Mouse (Mus musculus): ENCODE results near the gene Dbx2. TPM values are rescaled to one million over a fixed set of nuclear protein-coding genes. Genes with fewer than 3 reads are reported as not detected.

The Dbx2 gene
- polyA plus RNA-seq, 1 experiment from 2014 or later, result not detected

- no peak for ATAC-seq (ENCODE audit: low read depth)
- Histone ChIP-seq H3K27ac (ENCODE audit: low read length) (no peak overlapping the region), H3K4me1 (replicated peaks; ENCODE audit: control insufficient read depth, insufficient read depth, low read length) (no peaks in the 10 kb centered on the region), H3K9me3 (ENCODE audit: control insufficient read depth, low read length) (no peaks in the 10 kb centered on the region), H3K36me3 (ENCODE audit: control insufficient read depth, insufficient read depth, low read length) (no peaks in the 10 kb centered on the region), H3K27me3 (ENCODE audit: control insufficient read depth, insufficient read depth, low read depth, low read length) (no peaks in the 10 kb centered on the region; the same call in 1 of the 2 replicates), H3K4me3 (ENCODE audit: low read length) (no peak overlapping the region), H3K9ac (ENCODE audit: low read length) (no peak overlapping the region), H3K4me2 (ENCODE audit: low read depth, low read length) (no peak overlapping the region)
- 27% methylated on average over 11 of the region's 11 CpGs for WGBS
Observed at GRCm38 (mm10) chr15:95640347-95640746, 15.4 kb downstream of the Dbx2 start.

DNA sequence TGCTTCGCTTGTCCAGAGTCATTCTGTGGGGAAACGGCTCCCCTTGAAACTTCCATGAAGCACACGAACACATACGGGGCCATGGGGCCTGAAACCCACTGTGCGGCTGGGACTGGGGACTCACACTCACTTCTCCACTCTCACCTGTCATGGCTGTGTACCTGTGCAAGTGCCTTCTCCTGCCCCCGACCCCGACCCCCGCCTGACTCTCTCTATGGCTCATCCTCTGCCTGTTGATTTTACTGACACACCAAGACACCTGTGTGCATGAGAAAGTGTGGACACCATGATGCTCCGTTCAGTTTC is 16.0 kb downstream of the Dbx2 start:
- H3K4me2 ChIP-seq (ENCODE audit: low read depth, low read length), result no peak overlapping the region
- no peaks in the 10 kb centered on the region for H3K4me1 ChIP-seq (replicated peaks; ENCODE audit: control insufficient read depth, insufficient read depth, low read length)
- ATAC-seq (ENCODE audit: low read depth), result no peak
- H3K27ac ChIP-seq (ENCODE audit: low read length), result no peak overlapping the region
- H3K27me3 ChIP-seq (ENCODE audit: control insufficient read depth, insufficient read depth, low read depth, low read length), result no peaks in the 10 kb centered on the region; the same call in 1 of the 2 replicates
- H3K36me3 ChIP-seq (ENCODE audit: control insufficient read depth, insufficient read depth, low read length), result no peaks in the 10 kb centered on the region
- H3K4me3 ChIP-seq (ENCODE audit: low read length), result no peak overlapping the region
- H3K9me3 ChIP-seq (ENCODE audit: control insufficient read depth, low read length), result no peaks in the 10 kb centered on the region
- no peak overlapping the region for H3K9ac ChIP-seq (ENCODE audit: low read length)
- WGBS, result 69% methylated on average over 9 of the region's 9 CpGs

- H3K27ac ChIP-seq (ENCODE audit: low read length), result no peak overlapping the region
- no peaks in the 10 kb centered on the region for H3K4me1 ChIP-seq (replicated peaks; ENCODE audit: control insufficient read depth, insufficient read depth, low read length)
- ATAC-seq (ENCODE audit: low read depth), result no peak
- 86% methylated on average over 20 of the region's 20 CpGs for WGBS
- H3K9me3 ChIP-seq (ENCODE audit: control insufficient read depth, low read length), result no peaks in the 10 kb centered on the region
- H3K4me3 ChIP-seq (ENCODE audit: low read length), result no peak overlapping the region
- no peak overlapping the region for H3K9ac ChIP-seq (ENCODE audit: low read length)
- no peaks in the 10 kb centered on the region for H3K36me3 ChIP-seq (ENCODE audit: control insufficient read depth, insufficient read depth, low read length)
- H3K27me3 ChIP-seq (ENCODE audit: control insufficient read depth, insufficient read depth, low read depth, low read length), result no peaks in the 10 kb centered on the region; the same call in 1 of the 2 replicates
- no peak overlapping the region for H3K4me2 ChIP-seq (ENCODE audit: low read depth, low read length)
Observed at GRCm38 (mm10) chr15:95639115-95639828, 16.5 kb downstream of the Dbx2 start.

DNA sequence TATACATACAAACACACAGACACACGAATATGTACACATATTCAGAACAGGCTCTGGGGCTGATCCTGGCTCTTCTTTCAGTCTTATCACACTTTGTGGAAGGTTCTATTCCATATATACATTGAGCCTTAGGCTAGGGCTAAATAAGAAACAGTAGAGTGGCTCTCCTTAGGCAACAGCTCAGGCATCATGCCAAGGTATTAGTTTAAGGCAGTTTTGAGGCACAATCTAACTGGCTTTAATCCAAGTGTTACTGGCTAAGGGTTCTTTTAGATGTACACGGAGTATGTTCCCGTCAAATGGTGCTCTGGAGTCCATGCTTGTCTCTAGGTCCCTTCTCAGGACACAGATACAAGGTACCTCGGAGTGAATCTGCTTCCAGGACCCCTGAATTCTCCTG is 31.4 kb downstream of the Dbx2 start:
- no peaks in the 10 kb centered on the region for H3K4me1 ChIP-seq (replicated peaks; ENCODE audit: control insufficient read depth, insufficient read depth, low read length)
- 55% methylated on average over 4 of the region's 4 CpGs for WGBS
- H3K4me2 ChIP-seq (ENCODE audit: low read depth, low read length), result no peak overlapping the region
- H3K27ac ChIP-seq (ENCODE audit: low read length), result no peak overlapping the region
- no peak for ATAC-seq (ENCODE audit: low read depth)
- H3K36me3 ChIP-seq (ENCODE audit: control insufficient read depth, insufficient read depth, low read length), result no peaks in the 10 kb centered on the region
- H3K9ac ChIP-seq (ENCODE audit: low read length), result no peak overlapping the region
- H3K9me3 ChIP-seq (ENCODE audit: control insufficient read depth, low read length), result no peaks in the 10 kb centered on the region
- H3K4me3 ChIP-seq (ENCODE audit: low read length), result no peak overlapping the region
- H3K27me3 ChIP-seq (ENCODE audit: control insufficient read depth, insufficient read depth, low read depth, low read length), result no peaks in the 10 kb centered on the region

- no peak for ATAC-seq (ENCODE audit: low read depth)
Observed at GRCm38 (mm10) chr15:95622797-95623196, 33.0 kb downstream of the Dbx2 start.

DNA sequence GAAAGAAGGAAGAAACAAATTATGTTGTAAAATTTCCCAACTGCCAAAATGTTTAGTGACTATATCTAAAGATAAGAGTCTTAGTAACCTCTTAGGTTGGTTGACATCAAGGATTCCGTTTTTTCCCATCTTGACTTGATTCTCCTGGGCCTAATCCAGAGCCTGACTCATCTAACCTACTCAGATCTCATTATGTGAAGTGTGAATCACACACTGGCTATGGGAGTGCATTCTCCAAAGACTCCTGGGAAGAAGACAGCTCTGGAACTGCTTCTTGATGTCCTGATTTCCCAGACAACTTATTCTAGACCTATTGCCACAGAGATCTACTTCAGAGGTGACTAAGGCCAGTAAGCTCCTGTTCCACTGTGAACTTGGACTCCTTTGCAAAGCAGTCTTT is 43.2 kb downstream of the Dbx2 start:
- H3K4me1 ChIP-seq (replicated peaks; ENCODE audit: control insufficient read depth, insufficient read depth, low read length), result no peaks in the 10 kb centered on the region
- no peak overlapping the region for H3K27ac ChIP-seq (ENCODE audit: low read length)
- WGBS, result 55% methylated on average over 1 of the region's 1 CpGs
- H3K27me3 ChIP-seq (ENCODE audit: control insufficient read depth, insufficient read depth, low read depth, low read length), result no peaks in the 10 kb centered on the region
- H3K36me3 ChIP-seq (ENCODE audit: control insufficient read depth, insufficient read depth, low read length), result no peaks in the 10 kb centered on the region
- no peak overlapping the region for H3K4me3 ChIP-seq (ENCODE audit: low read length)
- H3K9ac ChIP-seq (ENCODE audit: low read length), result no peak overlapping the region
- H3K9me3 ChIP-seq (ENCODE audit: control insufficient read depth, low read length), result no peaks in the 10 kb centered on the region
- no peak overlapping the region for H3K4me2 ChIP-seq (ENCODE audit: low read depth, low read length)
- ATAC-seq (ENCODE audit: low read depth), result no peak

More at GRCm38 (mm10) chr15:95622797-95623196, 33.0 kb downstream of the Dbx2 start:
- WGBS, result 75% methylated on average over 8 of the region's 8 CpGs
- Histone ChIP-seq H3K4me3 (ENCODE audit: low read length) (no peak overlapping the region), H3K4me1 (replicated peaks; ENCODE audit: control insufficient read depth, insufficient read depth, low read length) (no peaks in the 10 kb centered on the region), H3K27me3 (ENCODE audit: control insufficient read depth, insufficient read depth, low read depth, low read length) (no peaks in the 10 kb centered on the region), H3K9ac (ENCODE audit: low read length) (no peak overlapping the region), H3K9me3 (ENCODE audit: control insufficient read depth, low read length) (no peaks in the 10 kb centered on the region), H3K27ac (ENCODE audit: low read length) (no peak overlapping the region), H3K36me3 (ENCODE audit: control insufficient read depth, insufficient read depth, low read length) (no peaks in the 10 kb centered on the region), H3K4me2 (ENCODE audit: low read depth, low read length) (no peak overlapping the region)

- 56% methylated on average over 6 of the region's 6 CpGs for WGBS
- Histone ChIP-seq H3K9ac (ENCODE audit: low read length) (no peak overlapping the region), H3K4me2 (ENCODE audit: low read depth, low read length) (no peak overlapping the region), H3K9me3 (ENCODE audit: control insufficient read depth, low read length) (no peaks in the 10 kb centered on the region), H3K4me1 (replicated peaks; ENCODE audit: control insufficient read depth, insufficient read depth, low read length) (no peaks in the 10 kb centered on the region), H3K4me3 (ENCODE audit: low read length) (no peak overlapping the region), H3K27me3 (ENCODE audit: control insufficient read depth, insufficient read depth, low read depth, low read length) (no peaks in the 10 kb centered on the region), H3K36me3 (ENCODE audit: control insufficient read depth, insufficient read depth, low read length) (no peaks in the 10 kb centered on the region), H3K27ac (ENCODE audit: low read length) (no peak overlapping the region)
- no peak for ATAC-seq (ENCODE audit: low read depth)
Observed at GRCm38 (mm10) chr15:95601179-95601578, 54.6 kb downstream of the Dbx2 start.

DNA sequence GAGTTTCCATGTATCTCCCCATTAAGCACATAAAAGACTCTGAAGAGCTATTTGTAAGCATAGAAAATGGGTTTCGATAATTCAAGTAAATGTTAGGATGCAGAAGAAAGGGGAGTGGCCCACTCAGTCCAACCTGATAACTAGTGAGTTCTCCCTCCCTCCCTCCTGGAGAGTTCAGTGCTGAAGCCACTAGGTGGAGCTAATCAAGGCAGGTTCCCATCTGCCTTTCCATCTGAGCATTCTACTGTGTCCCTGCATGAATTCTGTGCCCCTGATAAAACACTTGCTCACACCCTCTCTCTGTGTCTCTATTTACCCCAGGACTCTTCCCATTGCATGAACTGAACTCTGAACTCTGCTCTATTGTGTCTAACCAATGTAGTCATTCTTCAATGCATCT is 57.1 kb downstream of the Dbx2 start:
- ATAC-seq (ENCODE audit: low read depth), result no peak
- no peaks in the 10 kb centered on the region for H3K36me3 ChIP-seq (ENCODE audit: control insufficient read depth, insufficient read depth, low read length)
- H3K27me3 ChIP-seq (ENCODE audit: control insufficient read depth, insufficient read depth, low read depth, low read length), result no peaks in the 10 kb centered on the region
- H3K27ac ChIP-seq (ENCODE audit: low read length), result no peak overlapping the region
- no peak overlapping the region for H3K4me2 ChIP-seq (ENCODE audit: low read depth, low read length)
- no peaks in the 10 kb centered on the region for H3K9me3 ChIP-seq (ENCODE audit: control insufficient read depth, low read length)
- H3K4me3 ChIP-seq (ENCODE audit: low read length), result no peak overlapping the region
- 58% methylated on average over 1 of the region's 1 CpGs for WGBS
- no peaks in the 10 kb centered on the region for H3K4me1 ChIP-seq (replicated peaks; ENCODE audit: control insufficient read depth, insufficient read depth, low read length)
- H3K9ac ChIP-seq (ENCODE audit: low read length), result no peak overlapping the region

DNA sequence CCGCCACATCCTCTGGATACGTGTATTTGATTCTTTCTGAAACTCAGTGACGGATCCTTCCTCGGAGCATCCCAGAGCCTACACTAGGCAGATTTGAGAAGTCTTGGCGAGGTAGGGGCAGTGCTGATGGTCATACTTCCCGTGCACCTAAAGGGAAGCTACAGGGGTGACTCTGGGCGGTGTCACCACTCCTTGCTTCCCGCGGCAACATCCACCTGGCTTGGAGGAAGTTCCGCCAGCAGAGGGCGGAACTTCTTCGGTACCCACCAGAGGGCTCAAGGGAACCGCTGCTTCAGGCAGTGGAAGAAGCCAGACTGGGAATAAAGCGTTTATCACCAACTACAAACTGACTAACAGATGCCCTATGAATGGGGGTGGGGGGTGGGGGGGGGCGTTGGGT is 68.9 kb downstream of the Dbx2 start:
- Histone ChIP-seq H3K4me1 (replicated peaks; ENCODE audit: control insufficient read depth, insufficient read depth, low read length) (no peaks in the 10 kb centered on the region), H3K27me3 (ENCODE audit: control insufficient read depth, insufficient read depth, low read depth, low read length) (no peaks in the 10 kb centered on the region), H3K4me2 (ENCODE audit: low read depth, low read length) (no peak overlapping the region), H3K36me3 (ENCODE audit: control insufficient read depth, insufficient read depth, low read length) (no peaks in the 10 kb centered on the region), H3K27ac (ENCODE audit: low read length) (no peak overlapping the region), H3K9me3 (ENCODE audit: control insufficient read depth, low read length) (no peaks in the 10 kb centered on the region), H3K9ac (ENCODE audit: low read length) (no peak overlapping the region), H3K4me3 (ENCODE audit: low read length) (no peak overlapping the region)
- no peak for ATAC-seq (ENCODE audit: low read depth)
- WGBS, result 88% methylated on average over 15 of the region's 15 CpGs

DNA sequence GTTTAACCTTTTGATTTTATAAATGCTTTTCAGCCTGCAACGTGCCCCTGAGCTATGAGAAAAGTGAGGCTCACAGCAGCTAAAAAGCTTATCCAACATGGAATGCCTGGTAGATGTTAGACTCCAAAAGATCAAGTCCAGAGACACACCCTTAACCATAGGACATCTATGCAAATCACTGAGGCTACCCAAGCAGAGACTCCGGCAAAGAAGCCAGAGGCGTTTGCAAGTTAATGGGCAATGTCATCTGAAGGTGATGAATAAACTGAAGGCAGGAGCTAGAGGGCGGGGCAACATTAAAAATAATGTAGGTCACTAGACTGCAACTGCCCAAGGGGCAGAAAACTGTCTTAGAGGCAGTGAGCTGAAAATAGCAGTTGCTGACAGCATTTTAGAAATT is 70.9 kb downstream of the Dbx2 start:
- H3K9me3 ChIP-seq (ENCODE audit: control insufficient read depth, low read length), result no peaks in the 10 kb centered on the region
- no peaks in the 10 kb centered on the region for H3K4me1 ChIP-seq (replicated peaks; ENCODE audit: control insufficient read depth, insufficient read depth, low read length)
- H3K4me3 ChIP-seq (ENCODE audit: low read length), result no peak overlapping the region
- H3K4me2 ChIP-seq (ENCODE audit: low read depth, low read length), result no peak overlapping the region
- H3K27ac ChIP-seq (ENCODE audit: low read length), result no peak overlapping the region
- no peak overlapping the region for H3K9ac ChIP-seq (ENCODE audit: low read length)
- no peaks in the 10 kb centered on the region for H3K27me3 ChIP-seq (ENCODE audit: control insufficient read depth, insufficient read depth, low read depth, low read length)
- H3K36me3 ChIP-seq (ENCODE audit: control insufficient read depth, insufficient read depth, low read length), result no peaks in the 10 kb centered on the region
- ATAC-seq (ENCODE audit: low read depth), result no peak
- WGBS, result 45% methylated on average over 4 of the region's 4 CpGs
